Mouse (Mus musculus) CD4-positive, CD25-positive, alpha-beta regulatory T cell, adult 2 months (primary cell): ENCODE measurements around the gene Tgfbr3.
A peak's percentile ranks its signal among the peaks of the same experiment; 100 is the strongest.

Source experiments
- DNase-seq: peaks from one replicate; pipeline ENCODE4 v3.0.0-alpha.2; 2012; ENCODE audit warnings: low read depth, low spot score

The Tgfbr3 gene

DNA sequence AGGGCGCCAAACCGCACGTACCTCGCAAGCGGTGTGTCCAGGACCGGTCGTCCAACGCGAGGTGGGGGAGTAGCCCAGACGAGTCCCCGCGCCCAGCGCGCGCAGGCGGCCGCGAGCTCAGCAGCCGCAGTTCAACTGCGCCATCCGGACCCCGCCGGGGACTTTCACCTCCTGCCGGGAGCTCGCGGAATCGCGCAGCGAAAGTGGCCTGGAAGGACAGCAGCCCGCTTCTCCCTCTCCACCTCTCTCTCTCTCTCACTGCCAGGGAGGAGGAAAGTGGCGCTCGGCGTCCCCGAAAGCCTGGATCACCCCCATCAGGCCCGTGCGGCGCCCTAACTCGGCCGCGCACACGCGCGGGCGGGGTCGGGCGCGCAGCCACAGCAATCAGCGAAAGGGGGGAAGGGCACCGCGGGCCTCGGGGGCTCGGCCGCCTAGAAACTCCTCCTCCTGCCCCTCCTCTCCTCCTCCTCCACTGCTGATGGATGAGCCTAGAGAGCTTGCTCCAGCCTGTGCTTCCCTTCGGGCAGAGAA lies at the start of gene Tgfbr3:
TSS of gene Tgfbr3 (minus strand) at position 396 of the 531 bp plus-strand sequence.
- peak; percentile 82 for DNase-seq

DNA sequence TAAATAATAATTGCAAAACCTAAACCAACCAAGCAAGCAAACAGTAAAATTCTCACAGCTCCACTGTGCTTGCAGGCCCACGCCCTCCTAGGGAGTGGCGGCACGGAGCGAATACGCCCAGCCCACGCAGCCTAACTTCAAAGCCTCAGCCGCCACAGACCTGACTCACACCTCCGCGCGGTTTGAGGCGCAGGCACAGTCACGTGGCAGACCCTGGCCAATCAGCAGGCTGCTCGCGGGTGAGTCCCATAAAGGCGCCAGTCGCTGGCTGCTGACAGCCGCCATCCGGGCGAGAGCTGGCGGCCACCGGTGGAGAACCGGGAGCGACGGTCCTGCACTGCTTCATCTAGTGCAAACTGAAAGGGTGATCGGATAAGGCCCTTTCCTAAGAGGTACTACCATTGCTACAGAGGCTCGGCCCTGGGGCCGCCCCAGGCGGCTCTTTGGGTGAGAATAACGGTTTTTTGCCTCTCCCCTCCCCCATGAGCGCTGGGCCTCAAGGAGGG lies 41.5 kb upstream of the Tgfbr3 start, which contains the start of gene Brdt:
TSS of gene Brdt (plus strand) at position 244 of the 506 bp plus-strand sequence.
- no peak for DNase-seq

GRCm38 (mm10) chr5:107320703-107321102 lies 31.3 kb upstream of the Tgfbr3 start:
- peak; percentile 74 for DNase-seq

DNA sequence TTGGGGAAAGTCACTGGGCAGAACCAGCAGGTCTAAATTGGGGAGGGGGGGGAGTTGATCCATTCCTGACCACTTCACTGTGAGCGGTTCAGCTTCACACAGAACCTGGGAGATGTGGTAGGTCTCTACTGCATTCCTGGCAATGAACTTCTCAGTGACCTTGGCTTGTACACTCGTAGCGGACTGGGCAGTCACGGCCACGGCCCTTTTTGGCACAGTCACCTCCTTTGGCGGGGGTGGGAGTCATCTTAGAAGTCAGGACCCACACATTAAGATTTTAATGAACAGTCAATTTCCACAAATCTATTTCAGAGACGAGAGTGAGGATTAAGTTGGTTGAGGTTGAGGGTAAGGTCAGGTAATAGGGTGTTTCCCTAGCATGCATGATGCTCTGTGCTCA lies 27.7 kb upstream of the Tgfbr3 start:
- no peak for DNase-seq

GRCm38 (mm10) chr5:107307432-107307831 lies 18.0 kb upstream of the Tgfbr3 start:
- DNase-seq, result no peak

DNA sequence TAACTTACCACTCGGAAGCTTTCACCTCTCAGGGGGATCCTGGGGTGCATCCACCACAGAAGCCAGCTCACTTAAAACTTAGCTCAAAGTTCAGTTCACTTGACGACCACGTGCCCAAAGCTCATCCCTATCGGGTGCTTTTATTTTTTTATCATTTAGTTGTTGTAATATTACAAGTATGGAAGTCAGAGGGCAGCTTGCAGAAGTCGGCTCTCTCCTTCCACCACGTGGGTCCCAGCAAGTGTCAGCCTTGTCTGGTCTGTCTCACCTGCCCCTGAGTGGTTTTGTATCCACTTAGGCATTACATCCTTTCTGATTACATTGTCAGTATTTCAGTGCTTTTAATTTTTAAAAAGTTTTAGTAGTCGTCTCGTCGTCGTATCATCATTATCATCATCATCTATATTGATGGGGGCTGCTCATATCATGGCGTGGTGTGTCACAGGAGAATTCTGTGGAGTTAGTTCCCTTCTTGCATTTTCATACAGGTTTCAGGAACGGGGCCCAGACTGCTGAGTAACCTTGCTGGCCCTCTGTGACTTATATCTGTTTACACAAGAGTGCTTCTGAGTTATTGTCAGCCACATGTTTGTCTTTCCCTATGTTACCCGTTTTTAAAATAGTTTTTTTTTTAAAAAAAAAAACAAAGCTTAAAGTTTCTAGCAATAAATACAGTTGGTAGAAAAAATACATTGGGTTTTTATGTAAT lies 14.8 kb upstream of the Tgfbr3 start:
- no peak for DNase-seq

GRCm38 (mm10) chr5:107303350-107303861 lies 14.0 kb upstream of the Tgfbr3 start:
- peak; percentile 55 for DNase-seq

- DNase-seq, result no peak
Observed at GRCm38 (mm10) chr5:107298854-107299253, 9.4 kb upstream of the Tgfbr3 start.

GRCm38 (mm10) chr5:107296512-107297322 lies 7.3 kb upstream of the Tgfbr3 start:
- no peak for DNase-seq

DNA sequence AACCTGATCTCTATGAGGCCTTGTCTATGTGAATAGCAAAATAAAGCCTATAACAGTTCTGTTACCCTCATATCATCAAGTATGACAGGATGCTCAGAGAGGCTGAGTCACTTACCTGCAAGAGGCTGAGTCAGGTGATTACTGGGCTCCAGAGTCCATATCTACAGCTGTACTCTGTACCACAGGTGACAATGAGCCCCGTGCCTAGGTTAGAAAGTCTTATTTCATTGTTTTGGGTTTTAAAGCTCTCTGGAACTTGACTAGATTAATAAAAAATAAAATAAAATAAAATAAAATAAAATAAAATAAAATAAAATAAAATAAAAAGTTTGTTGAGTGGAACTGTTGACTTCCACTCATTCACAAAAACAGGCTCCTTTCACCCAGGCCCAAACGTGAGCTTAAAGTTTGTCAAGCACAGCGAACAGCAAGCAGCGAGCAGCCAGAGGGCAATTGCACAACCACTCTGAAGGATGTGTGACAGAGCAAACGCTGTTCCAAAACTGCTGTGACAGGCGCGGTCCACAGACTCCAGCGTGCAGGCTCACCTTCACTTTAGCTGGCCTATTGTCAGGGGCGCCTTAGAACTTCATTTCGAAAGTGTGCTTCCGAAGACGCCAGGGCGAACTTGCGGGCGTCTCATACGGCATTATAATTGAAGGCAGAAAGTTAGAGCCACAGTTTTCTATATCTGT lies 6.5 kb upstream of the Tgfbr3 start:
- no peak for DNase-seq

DNA sequence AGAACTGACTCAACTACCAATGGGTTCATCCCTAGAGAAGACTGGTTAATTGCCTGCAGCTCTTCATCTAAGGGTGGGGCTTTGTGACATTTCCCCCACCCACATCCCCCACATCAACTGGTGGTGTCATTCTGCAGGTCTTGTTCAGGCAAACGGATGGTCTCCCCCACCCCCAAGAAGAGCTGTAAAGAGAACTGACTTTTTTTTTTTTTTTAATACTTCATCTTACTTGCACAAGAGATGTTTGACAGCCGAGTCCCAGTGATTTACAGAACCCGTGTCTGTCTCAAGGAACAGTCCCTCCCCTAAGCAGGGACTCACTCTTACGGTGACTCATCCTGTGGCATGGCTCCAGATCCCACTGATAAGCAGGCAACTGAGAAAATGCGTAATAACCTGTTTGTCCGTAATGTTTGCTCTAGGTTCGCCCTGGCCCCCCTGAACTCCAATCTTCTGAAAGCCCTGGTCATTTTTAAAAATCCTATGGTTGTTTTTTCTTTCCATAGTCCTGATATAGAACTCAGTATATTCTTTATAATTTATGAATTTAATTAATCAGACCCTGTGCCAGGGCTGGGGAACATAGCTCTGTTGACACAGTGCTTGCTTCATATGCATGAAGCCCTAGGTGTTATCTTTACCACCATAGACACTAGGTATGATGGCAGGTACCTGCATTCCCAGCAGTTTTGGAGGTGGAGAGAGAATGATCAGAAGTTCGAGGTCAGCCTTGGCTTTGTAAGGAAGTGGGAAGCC lies 5.8 kb upstream of the Tgfbr3 start:
- DNase-seq, result peak; percentile 55

- DNase-seq, result no peak
Observed at GRCm38 (mm10) chr5:107294041-107294440, 4.6 kb upstream of the Tgfbr3 start.

DNA sequence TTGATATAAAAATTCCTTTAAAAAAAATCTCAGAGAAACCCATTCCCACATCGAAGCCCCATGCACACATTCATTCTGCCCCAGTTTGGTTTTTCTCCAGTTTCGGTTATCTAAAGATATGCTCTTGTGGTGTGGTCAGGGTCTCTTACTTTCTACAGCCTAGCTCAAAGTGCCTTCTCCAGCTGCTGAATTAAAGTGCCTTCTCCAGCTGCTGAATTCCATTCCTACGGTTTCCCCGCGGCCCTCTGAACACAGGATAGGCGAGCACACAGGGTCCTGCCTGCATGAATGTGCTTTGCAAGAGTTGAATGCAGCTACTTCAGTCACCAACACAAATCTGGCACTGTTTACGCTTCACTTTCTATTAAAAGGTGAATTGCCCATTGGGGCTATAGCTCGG lies 557 bp upstream of the Tgfbr3 start:
- DNase-seq, result no peak

DNA sequence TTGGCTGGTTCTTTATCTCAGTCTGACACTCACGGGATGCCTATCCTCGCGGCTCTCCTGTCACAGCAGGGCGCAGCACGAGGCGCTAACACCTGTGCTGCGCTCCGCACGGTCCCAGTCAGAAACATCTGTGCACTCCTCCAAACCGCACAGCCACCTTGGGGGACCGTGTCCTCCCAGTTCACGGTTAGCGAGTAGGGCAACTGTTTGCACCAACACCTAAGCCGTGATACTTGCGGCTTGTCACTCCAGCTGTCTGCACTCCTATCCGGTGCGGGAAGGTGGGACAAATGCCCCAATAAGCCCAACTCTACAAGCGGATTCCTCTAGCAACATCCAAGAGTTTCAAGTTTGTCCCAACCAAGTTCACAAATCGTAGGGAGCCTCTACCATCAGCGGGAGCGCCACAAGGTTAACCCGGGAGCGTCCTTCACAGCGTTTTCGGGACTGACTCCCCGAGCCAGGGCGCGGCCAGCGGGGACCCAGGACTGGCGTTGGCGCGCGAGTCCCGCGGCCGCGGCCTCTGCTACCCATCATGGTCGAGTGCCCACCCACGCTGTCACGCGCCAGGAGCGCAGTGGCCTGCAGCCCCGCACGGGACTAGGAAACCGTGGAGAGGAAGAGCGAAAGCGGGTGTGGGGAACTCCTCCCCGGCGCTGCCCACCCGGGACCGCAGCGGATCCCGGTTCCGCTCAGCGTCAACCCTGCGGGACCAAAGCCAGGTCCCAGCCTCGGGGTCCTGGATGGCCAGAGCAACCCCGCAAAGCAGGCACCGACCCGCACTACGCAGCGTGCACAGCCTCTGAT lies 799 bp downstream of the Tgfbr3 start:
- DNase-seq, result peak; percentile 56

GRCm38 (mm10) chr5:107287908-107288267 lies 1.5 kb downstream of the Tgfbr3 start:
- DNase-seq, result peak; percentile 17

DNA sequence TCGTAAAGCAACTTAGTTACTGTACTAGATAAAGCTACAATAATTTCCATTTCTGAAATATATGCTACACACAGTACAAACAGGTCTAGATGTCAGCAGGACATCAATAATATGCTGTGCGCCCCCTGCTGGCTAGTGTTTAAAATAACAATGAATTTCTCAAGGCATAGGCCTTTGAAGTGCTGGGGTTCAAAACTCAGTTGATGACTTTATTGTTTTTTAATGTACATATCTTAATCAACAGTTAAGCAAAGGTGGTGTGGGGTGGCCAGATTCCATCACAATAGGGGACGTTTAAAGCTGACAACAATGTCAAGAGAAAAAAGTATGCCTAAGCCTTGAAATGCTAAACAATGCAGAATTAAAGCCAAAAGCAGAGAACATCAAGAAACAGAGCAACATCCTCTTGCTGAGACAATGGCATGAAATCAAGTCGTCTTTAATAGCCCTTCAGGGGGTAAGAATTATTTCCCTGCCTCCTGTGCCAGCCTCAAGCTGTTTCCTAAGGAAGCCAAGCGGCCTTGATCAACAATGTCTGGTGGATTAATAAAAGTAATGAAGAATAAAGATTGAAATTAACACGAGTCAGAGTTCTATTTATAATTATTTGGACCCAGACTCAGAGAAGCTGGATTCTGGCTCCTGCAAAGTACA lies 2.0 kb downstream of the Tgfbr3 start:
- peak; percentile 89 for DNase-seq

DNA sequence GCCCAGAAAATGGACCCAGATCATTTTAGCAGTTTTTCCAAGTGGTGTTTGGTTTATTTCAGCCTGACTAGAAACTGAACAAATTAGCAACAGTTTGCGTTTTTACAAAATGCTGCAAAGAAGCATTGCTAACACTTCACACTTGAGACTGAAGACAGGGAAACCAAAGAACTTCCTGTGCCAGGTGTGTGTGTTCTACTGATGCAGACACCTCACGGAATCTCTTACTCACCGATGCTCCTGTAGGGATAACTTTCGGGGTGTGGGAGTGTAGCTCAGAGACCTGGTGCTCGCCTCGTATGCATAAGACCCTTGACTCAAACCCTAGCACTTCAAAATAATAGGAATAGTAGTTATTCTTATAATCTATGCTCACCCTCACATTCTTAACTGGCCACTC lies 3.9 kb downstream of the Tgfbr3 start:
- DNase-seq, result no peak

DNA sequence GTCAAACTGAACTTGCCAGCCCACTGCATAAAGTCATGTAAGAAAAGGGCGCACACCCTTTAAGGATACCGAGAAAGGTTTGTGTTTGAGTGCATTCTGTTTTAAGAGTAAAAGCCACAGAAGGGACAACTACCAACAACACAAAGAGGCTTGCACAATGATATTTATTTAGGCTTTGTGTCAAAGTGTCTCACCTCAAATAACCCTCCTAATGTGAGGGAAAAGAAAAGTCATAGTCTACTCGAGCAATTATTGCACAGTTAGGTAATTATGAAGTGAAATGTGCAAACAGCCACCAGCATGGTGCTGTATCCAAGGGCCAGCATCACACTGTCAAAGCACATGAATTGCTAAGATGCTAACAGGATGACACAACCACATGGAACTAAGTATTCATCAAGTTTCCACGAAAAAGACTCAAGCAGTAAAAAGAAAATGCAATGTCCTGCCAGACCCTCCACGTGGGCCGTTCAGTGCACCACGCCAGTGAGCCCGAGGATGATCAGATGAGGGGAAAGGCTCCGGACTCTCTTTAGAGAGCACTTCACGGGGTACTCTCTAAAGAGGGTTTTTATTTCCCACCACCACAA lies 5.4 kb downstream of the Tgfbr3 start:
- DNase-seq, result no peak
